Mouse (Mus musculus): ENCODE measurements around the gene Map1s. TPM values are rescaled to one million over a fixed set of nuclear protein-coding genes. Genes with fewer than 3 reads are reported as not detected.

Gene Map1s
- polyA plus RNA-seq, 1 experiment: 62.2 TPM

DNA sequence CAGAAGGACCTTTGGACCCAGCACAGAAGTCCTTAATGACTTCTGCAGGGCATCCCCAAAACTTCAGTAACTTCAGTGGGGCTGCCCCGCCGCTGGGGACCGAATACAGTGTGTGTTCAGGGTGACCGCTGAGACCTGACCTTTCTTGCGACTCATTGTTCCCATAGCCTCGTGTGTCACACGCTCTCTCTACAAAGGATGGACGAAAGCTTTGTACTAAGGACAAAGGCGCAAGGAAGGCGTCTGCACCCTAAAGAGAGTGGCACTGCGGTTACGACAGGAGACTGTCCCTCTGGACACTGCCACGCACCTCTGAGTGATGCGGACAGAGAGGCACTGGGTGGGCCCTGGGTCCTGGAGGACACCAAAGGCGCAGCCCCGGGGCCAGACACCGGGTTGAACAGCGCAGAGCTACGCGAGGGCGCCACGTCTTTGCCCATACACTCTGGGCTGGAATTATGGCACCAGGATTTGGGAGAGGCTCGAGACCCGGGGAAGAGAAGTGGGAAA, 41.0 kb upstream of the Map1s start:
- peaks cover 38% of the 10 kb centered on the region for H3K4me1 ChIP-seq (ENCODE audit: control insufficient read depth, insufficient read depth, insufficient read length)

DNA sequence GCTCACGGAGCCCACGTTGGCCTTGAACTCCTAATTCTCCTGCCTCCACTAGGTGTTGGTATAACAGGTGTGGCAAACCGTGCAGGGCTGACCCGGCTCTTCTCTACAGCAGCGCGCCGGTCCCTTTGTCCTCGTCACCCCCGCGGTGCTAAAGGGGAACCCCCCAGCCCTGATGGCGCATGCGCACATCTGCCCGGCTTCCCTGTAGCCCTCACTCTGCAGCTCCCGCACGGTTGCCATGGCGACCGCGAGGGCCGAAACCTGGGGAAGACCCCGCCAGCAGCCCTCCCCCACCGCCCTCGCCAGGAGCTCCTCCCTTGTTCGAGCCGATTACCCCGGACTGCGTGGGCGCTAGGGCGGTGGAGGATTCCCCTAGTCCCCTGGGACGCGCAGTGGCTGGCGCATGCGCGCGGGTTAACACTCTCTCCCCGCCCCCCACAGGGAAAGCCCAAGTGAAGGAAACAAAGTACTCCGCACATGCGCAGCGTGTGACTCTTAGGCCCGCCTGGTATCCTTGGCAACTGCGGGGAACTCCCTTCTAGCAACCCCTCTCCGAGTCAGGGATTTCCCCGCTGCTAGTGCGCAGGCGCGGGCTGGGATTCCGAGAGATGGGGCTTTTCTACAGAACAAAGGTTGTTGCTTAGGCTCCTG, 40.3 kb upstream of the Map1s start:
- H3K27me3 ChIP-seq (ENCODE audit: control insufficient read depth, insufficient read depth, low read length): peaks cover 17% of the 10 kb centered on the region
- no peaks in the 10 kb centered on the region for H3K36me3 ChIP-seq (ENCODE audit: control insufficient read depth, insufficient read depth, low read length)
- peaks cover 38% of the 10 kb centered on the region for H3K4me1 ChIP-seq (ENCODE audit: control insufficient read depth, insufficient read depth, insufficient read length)
- peak overlapping the region; percentile 54; the same call in 1 of the 2 replicates for H3K4me3 ChIP-seq (ENCODE audit: extremely low read depth, insufficient read depth, insufficient read length)
- DNase-seq (ENCODE audit: low read depth in 1 of 2, low spot score in 2 of 2): peak; percentile 100
- TF ChIP-seq CTCF (IDR thresholded peaks at IDR 0.05; ENCODE audit: extremely low read depth, insufficient read depth, insufficient read length, insufficient replicate concordance) (no peak), POLR2A (IDR thresholded peaks at IDR 0.05; ENCODE audit: low read depth, low read length) (no peak)
- WGBS: under 1% methylated on average over 46 of the region's 46 CpGs
- no peak overlapping the region for H3K27ac ChIP-seq (ENCODE audit: insufficient read depth, low read length)

More for the DNA sequence above, 41.0 kb upstream of the Map1s start:
- H3K36me3 ChIP-seq (ENCODE audit: control insufficient read depth, insufficient read depth, low read length): no peaks in the 10 kb centered on the region
- DNase-seq (ENCODE audit: low read depth in 1 of 2, low spot score in 2 of 2): peak in 1 of 2 experiments; percentile 26
- H3K27me3 ChIP-seq (ENCODE audit: control insufficient read depth, insufficient read depth, low read length): peaks cover 17% of the 10 kb centered on the region
- WGBS: 1% methylated on average over 24 of the region's 24 CpGs
- H3K27ac ChIP-seq (ENCODE audit: insufficient read depth, low read length): no peak overlapping the region
- H3K4me3 ChIP-seq (ENCODE audit: extremely low read depth, insufficient read depth, insufficient read length): peak overlapping the region; percentile 43; the same call in 1 of the 2 replicates
- TF ChIP-seq POLR2A (IDR thresholded peaks at IDR 0.05; ENCODE audit: low read depth, low read length) (no peak), CTCF (IDR thresholded peaks at IDR 0.05; ENCODE audit: extremely low read depth, insufficient read depth, insufficient read length, insufficient replicate concordance) (no peak)

DNA sequence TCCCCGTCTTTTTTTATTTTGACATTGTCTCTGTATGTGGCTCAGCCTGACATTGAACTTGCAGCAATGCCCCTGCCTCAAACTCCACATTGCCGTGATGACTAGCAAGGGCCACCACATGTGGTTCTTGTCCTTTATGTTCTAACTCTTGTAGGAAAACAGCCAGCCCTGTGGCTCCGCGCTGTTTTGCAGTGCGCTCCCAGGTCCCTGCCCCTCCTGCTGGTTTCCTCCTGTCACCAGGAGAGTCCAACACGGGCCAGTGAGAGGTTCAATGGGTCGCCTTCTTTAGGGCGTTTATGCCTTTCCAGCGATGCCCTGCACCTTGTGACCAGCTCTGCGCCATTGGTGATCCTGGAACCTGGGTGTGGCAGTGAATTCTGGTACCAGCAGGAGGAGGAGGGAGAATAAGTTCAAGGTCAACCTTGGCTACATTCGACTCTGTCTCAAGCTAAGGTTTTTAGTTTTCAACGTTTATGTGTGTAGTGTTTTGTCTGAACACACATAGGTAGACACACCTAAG, 39.7 kb upstream of the Map1s start:
- 0 out of 2 replicates have a peak overlapping the region, but pooled peaks have one; percentile 11 for H3K27ac ChIP-seq (ENCODE audit: insufficient read depth, low read length)

DNA sequence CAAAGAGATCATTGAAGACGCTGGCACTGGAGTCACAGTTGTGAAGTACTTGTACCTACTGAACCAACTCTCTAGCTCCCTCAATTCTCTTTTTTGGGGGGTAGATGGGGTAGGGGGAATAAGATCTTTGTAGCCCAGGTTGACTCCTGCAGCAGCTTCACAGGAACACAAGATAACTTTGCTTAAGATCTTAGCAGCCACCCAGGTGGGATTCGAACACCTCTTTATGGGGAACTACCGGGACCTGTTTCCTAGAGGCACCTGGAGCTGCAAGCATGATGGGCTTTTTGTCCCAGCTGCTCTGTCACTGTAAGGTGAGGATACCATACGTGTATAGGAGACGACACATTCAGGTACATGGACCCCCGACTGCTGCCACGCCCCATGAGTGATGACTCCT, 39.2 kb upstream of the Map1s start:
- peaks cover 17% of the 10 kb centered on the region for H3K27me3 ChIP-seq (ENCODE audit: control insufficient read depth, insufficient read depth, low read length)
- H3K4me1 ChIP-seq (ENCODE audit: control insufficient read depth, insufficient read depth, insufficient read length): peaks cover 38% of the 10 kb centered on the region
- no peak overlapping the region for H3K4me3 ChIP-seq (ENCODE audit: extremely low read depth, insufficient read depth, insufficient read length)
- no peak for DNase-seq (ENCODE audit: low read depth in 1 of 2, low spot score in 2 of 2)
- H3K36me3 ChIP-seq (ENCODE audit: control insufficient read depth, insufficient read depth, low read length): no peaks in the 10 kb centered on the region
- H3K27ac ChIP-seq (ENCODE audit: insufficient read depth, low read length): no peak overlapping the region
- 86% methylated on average over 7 of the region's 7 CpGs for WGBS
- no peak for TF ChIP-seq POLR2A (IDR thresholded peaks at IDR 0.05; ENCODE audit: low read depth, low read length)
- TF ChIP-seq CTCF (IDR thresholded peaks at IDR 0.05; ENCODE audit: extremely low read depth, insufficient read depth, insufficient read length, insufficient replicate concordance): no peak

More for the DNA sequence above, 39.7 kb upstream of the Map1s start:
- Histone ChIP-seq H3K4me1 (ENCODE audit: control insufficient read depth, insufficient read depth, insufficient read length) (peaks cover 38% of the 10 kb centered on the region), H3K36me3 (ENCODE audit: control insufficient read depth, insufficient read depth, low read length) (no peaks in the 10 kb centered on the region), H3K27me3 (ENCODE audit: control insufficient read depth, insufficient read depth, low read length) (peaks cover 17% of the 10 kb centered on the region), H3K4me3 (ENCODE audit: extremely low read depth, insufficient read depth, insufficient read length) (no peak overlapping the region)
- DNase-seq (ENCODE audit: low read depth in 1 of 2, low spot score in 2 of 2): no peak
- WGBS: 15% methylated on average over 12 of the region's 12 CpGs
- TF ChIP-seq CTCF (IDR thresholded peaks at IDR 0.05; ENCODE audit: extremely low read depth, insufficient read depth, insufficient read length, insufficient replicate concordance) (no peak), POLR2A (IDR thresholded peaks at IDR 0.05; ENCODE audit: low read depth, low read length) (no peak)

DNA sequence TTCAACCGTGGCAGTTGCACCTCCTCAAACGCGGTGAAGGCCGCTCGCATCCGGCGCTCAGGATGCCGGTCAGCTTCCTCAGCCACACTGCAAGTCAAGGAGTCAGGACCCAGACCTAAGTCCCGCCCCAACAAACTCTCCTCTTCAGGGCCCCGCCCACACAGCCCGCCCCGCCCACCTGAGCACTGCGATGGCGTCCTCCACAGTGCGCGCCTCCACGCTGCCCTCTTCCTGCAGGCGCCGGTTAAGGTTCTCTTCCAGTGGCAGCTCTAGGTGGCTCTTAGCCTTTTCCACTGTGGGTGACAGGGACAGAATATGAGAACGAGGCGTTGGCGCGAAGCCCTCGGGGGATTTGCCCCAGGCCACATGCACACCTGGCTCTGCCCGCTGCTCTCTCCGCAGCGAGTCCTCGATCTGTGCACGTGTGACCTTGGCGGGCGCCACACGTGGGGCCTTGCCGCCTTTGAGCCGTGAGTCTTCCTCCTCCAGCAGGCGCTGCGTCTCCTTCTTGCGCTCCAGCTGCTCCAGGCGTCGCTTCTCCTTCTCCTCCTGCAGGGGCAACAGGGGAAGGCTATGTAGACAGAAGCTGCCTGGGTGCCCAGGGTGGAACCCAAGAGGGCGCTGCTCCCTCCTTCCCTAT, 37.1 kb upstream of the Map1s start:
- 25% methylated on average over 40 of the region's 40 CpGs for WGBS
- Histone ChIP-seq H3K27me3 (ENCODE audit: control insufficient read depth, insufficient read depth, low read length) (0 out of 2 replicates have a peak, but pooled peaks cover 2% of the 10 kb centered on the region), H3K4me1 (ENCODE audit: control insufficient read depth, insufficient read depth, insufficient read length) (peaks cover 28% of the 10 kb centered on the region), H3K4me3 (ENCODE audit: extremely low read depth, insufficient read depth, insufficient read length) (peak overlapping the region; percentile 27; the same call in 1 of the 2 replicates), H3K36me3 (ENCODE audit: control insufficient read depth, insufficient read depth, low read length) (no peaks in the 10 kb centered on the region), H3K27ac (ENCODE audit: insufficient read depth, low read length) (no peak overlapping the region)
- peak in 1 of 2 experiments; percentile 68 for DNase-seq (ENCODE audit: low read depth in 1 of 2, low spot score in 2 of 2)
- no peak for TF ChIP-seq CTCF (IDR thresholded peaks at IDR 0.05; ENCODE audit: extremely low read depth, insufficient read depth, insufficient read length, insufficient replicate concordance)
- TF ChIP-seq POLR2A (IDR thresholded peaks at IDR 0.05; ENCODE audit: low read depth, low read length): no peak

DNA sequence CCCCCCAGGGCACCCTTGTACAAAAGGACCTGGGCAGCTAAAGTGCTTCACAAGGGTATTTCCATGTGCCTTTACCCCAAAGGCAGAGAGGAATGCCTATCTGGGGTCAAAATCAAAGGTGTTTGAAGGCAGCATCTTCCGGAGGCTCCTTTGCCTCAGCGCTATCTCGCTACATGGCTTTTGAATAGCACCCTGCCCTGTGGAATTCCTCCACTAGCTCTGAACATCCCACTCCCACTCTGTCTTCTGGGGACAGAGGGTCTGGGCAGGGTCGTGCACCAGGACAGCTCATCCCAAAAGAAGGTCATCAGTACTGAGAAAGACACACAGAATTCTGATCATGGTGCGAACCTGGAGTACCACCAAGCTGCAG, 36.5 kb upstream of the Map1s start:
- peaks cover 23% of the 10 kb centered on the region for H3K4me1 ChIP-seq (ENCODE audit: control insufficient read depth, insufficient read depth, insufficient read length)
- H3K27me3 ChIP-seq (ENCODE audit: control insufficient read depth, insufficient read depth, low read length): no peaks in the 10 kb centered on the region
- H3K27ac ChIP-seq (ENCODE audit: insufficient read depth, low read length): no peak overlapping the region
- no peak for DNase-seq (ENCODE audit: low read depth in 1 of 2, low spot score in 2 of 2)
- H3K36me3 ChIP-seq (ENCODE audit: control insufficient read depth, insufficient read depth, low read length): no peaks in the 10 kb centered on the region
- no peak overlapping the region for H3K4me3 ChIP-seq (ENCODE audit: extremely low read depth, insufficient read depth, insufficient read length)
- TF ChIP-seq POLR2A (IDR thresholded peaks at IDR 0.05; ENCODE audit: low read depth, low read length) (no peak), CTCF (IDR thresholded peaks at IDR 0.05; ENCODE audit: extremely low read depth, insufficient read depth, insufficient read length, insufficient replicate concordance) (no peak)
- WGBS: 52% methylated on average over 5 of the region's 5 CpGs

Data from spleen, adult 2 months (tissue).